Mouse (Mus musculus) Muller cell, postnatal 12 days (primary cell): ENCODE measurements around the gene Dll3.
A peak's percentile ranks its signal among the peaks of the same experiment; 100 is the strongest.

Source experiments
- DNase-seq: peaks from one replicate; pipeline ENCODE4 v3.0.0-alpha.2; 2015; ENCODE audit errors: inconsistent ontology term

Dll3 gene

GRCm38 (mm10) chr7:28301616-28302433, at the start of gene Dll3:
Gene Dll3 (minus strand): TSS chr7:28302238.
- peak; percentile 66 for DNase-seq

- no peak for DNase-seq
These were observed 49.7 kb upstream of the Dll3 start for GRCm38 (mm10) chr7:28351676-28352191.

GRCm38 (mm10) chr7:28350155-28350883, 48.3 kb upstream of the Dll3 start, which contains the start of gene Rps16:
Gene Rps16 (plus strand): TSS chr7:28350652.
- DNase-seq, result peak; percentile 97

- DNase-seq, result no peak
These were observed 46.6 kb upstream of the Dll3 start for GRCm38 (mm10) chr7:28348601-28349000.

GRCm38 (mm10) chr7:28347746-28348145, 45.7 kb upstream of the Dll3 start:
- DNase-seq, result no peak

- DNase-seq, result peak; percentile 17
These were observed 42.6 kb upstream of the Dll3 start for GRCm38 (mm10) chr7:28344637-28345036.

GRCm38 (mm10) chr7:28341381-28341780, 39.3 kb upstream of the Dll3 start:
- DNase-seq, result no peak

- DNase-seq, result peak; percentile 35
These were observed 37.3 kb upstream of the Dll3 start for GRCm38 (mm10) chr7:28339213-28339917.

- DNase-seq, result peak; percentile 95
These were observed 36.3 kb upstream of the Dll3 start, which contains the start of gene Supt5 for GRCm38 (mm10) chr7:28338108-28338998. Gene Supt5 (minus strand): TSS chr7:28338746.

GRCm38 (mm10) chr7:28335471-28335870, 33.4 kb upstream of the Dll3 start:
- no peak for DNase-seq

- no peak for DNase-seq
These were observed 32.5 kb upstream of the Dll3 start for GRCm38 (mm10) chr7:28334534-28334933.

- DNase-seq, result no peak
These were observed 26.2 kb upstream of the Dll3 start for GRCm38 (mm10) chr7:28328260-28328659.

GRCm38 (mm10) chr7:28326457-28326856, 24.4 kb upstream of the Dll3 start:
- no peak for DNase-seq

GRCm38 (mm10) chr7:28325293-28325692, 23.3 kb upstream of the Dll3 start:
- DNase-seq, result no peak

GRCm38 (mm10) chr7:28321974-28322720, 20.1 kb upstream of the Dll3 start:
- DNase-seq, result no peak

- no peak for DNase-seq
These were observed 16.7 kb upstream of the Dll3 start for GRCm38 (mm10) chr7:28318714-28319113.

- no peak for DNase-seq
These were observed 16.0 kb upstream of the Dll3 start for GRCm38 (mm10) chr7:28318036-28318435.

- DNase-seq, result peak; percentile 97
These were observed 10.0 kb upstream of the Dll3 start, which contains the start of gene Timm50 for GRCm38 (mm10) chr7:28311926-28312543. Gene Timm50 (minus strand): TSS chr7:28312072.

- DNase-seq, result no peak
These were observed 9.3 kb upstream of the Dll3 start for GRCm38 (mm10) chr7:28311151-28311925.
